Mouse (Mus musculus): ENCODE data around the gene Gm21973. TPM values are rescaled to one million over a fixed set of nuclear protein-coding genes. Genes with fewer than 3 reads are reported as not detected.

Gm21973 gene
- not detected for polyA plus RNA-seq (2014; fragmentation: Illumina TruSeq; extraction: RNeasy Lipid Tissue Mini Kit (QIAGEN cat#74804); ENCODE audit: insufficient read depth, low read depth, low replicate concordance)

GRCm38 (mm10) chr15:10325080-10325479, at the start of gene Gm21973:
Gene Gm21973 (plus strand): TSS chr15:10325380.

GRCm38 (mm10) chr15:10358039-10358948, 33.1 kb downstream of the Gm21973 start, which contains the start of gene Agxt2:
Gene Agxt2 (plus strand): TSS chr15:10358532.

Other genes with a start within 250 kb of the Gm21973 start
- 0.19 TPM for gene Prlr, start 148.1 kb upstream of the Gm21973 start, polyA plus RNA-seq (2014; fragmentation: Illumina TruSeq; extraction: RNeasy Lipid Tissue Mini Kit (QIAGEN cat#74804); ENCODE audit: insufficient read depth, low read depth, low replicate concordance)
- not detected for gene Agxt2, start 33.2 kb downstream of the Gm21973 start, polyA plus RNA-seq (2014; fragmentation: Illumina TruSeq; extraction: RNeasy Lipid Tissue Mini Kit (QIAGEN cat#74804); ENCODE audit: insufficient read depth, low read depth, low replicate concordance)
- gene Dnajc21, start 145.1 kb downstream of the Gm21973 start, polyA plus RNA-seq (2014; fragmentation: Illumina TruSeq; extraction: RNeasy Lipid Tissue Mini Kit (QIAGEN cat#74804); ENCODE audit: insufficient read depth, low read depth, low replicate concordance) = 15.6 TPM
- gene Brix1, start 160.6 kb downstream of the Gm21973 start, polyA plus RNA-seq (2014; fragmentation: Illumina TruSeq; extraction: RNeasy Lipid Tissue Mini Kit (QIAGEN cat#74804); ENCODE audit: insufficient read depth, low read depth, low replicate concordance) = 18.7 TPM
- gene Rad1, start 160.6 kb downstream of the Gm21973 start, polyA plus RNA-seq (2014; fragmentation: Illumina TruSeq; extraction: RNeasy Lipid Tissue Mini Kit (QIAGEN cat#74804); ENCODE audit: insufficient read depth, low read depth, low replicate concordance) = 13.7 TPM
- gene Ttc23l, start 233.3 kb downstream of the Gm21973 start, polyA plus RNA-seq (2014; fragmentation: Illumina TruSeq; extraction: RNeasy Lipid Tissue Mini Kit (QIAGEN cat#74804); ENCODE audit: insufficient read depth, low read depth, low replicate concordance) = not detected

All from lung, adult 10 weeks (tissue).